Comparison of ENCODE assay signal across 12 mouse cellular contexts in genomic region chr17:26570651-26571118, GRCm38 (mm10). TPM values are rescaled to one million over a fixed set of nuclear protein-coding genes. Genes with fewer than 3 reads are reported as not detected.
DNase-seq lines count a peak whose midpoint lies in the region; ATAC-seq and TF ChIP-seq lines count a peak whose summit lies in the region.
"Had no signal": no experiment of that assay in that cellular context is flagged by ENCODE, and none has a peak within 500 bp of the region (broad histone marks: within the 10 kb centered on the region; RNA-seq: fewer than 3 reads in every experiment).

No protein-coding gene starts in this region.

- peaks cover 1 to 15% of the 10 kb centered on the region in 2 experiments for H3K4me1 ChIP-seq in liver, embryonic 14.5 days (replicated peaks; ENCODE audit: control insufficient read depth in 2 of 2, insufficient read depth in 2 of 2, low read length in 1 of 2)

- no peaks in the 10 kb centered on the region for H3K27me3 ChIP-seq in liver, embryonic 14.5 days (ENCODE audit: control insufficient read depth, insufficient read depth, low read length)
- H3K27me3 ChIP-seq: forebrain, embryonic 12.5 days; limb, embryonic 15.5 days; stomach, embryonic 15.5 days had no signal

- no peaks in the 10 kb centered on the region for H3K9me3 ChIP-seq in liver, embryonic 14.5 days (ENCODE audit: control insufficient read depth, low read length)
- H3K9me3 ChIP-seq: forebrain, embryonic 12.5 days; limb, embryonic 15.5 days; stomach, embryonic 15.5 days had no signal

- peak; percentile 41 to 45 for DNase-seq in heart, adult 18-20 months
- no peak for DNase-seq in heart, adult 8-10 months (ENCODE audit: low spot score)
- DNase-seq in thymus, postnatal 0 days (ENCODE audit: low spot score) = peak; percentile 49
- DNase-seq in thymus, postnatal 25 days = no peak
- DNase-seq in liver, embryonic 14.5 days (ENCODE audit: low read depth in 3 of 3, low spot score in 3 of 3) = peak in 1 of 3 experiments; percentile 78
- no peak for DNase-seq in layer of hippocampus, postnatal 25 days (ENCODE audit: extremely low spot score in 1 of 2, low spot score in 1 of 2)
- no peak for DNase-seq in embryo, embryonic 11 days
- no peak for DNase-seq in left cerebral cortex, postnatal 10 days (ENCODE audit: extremely low spot score in 1 of 2, low spot score in 2 of 2)
- DNase-seq: B cell, adult 2 months had no signal

- H3K27ac ChIP-seq in liver, embryonic 14.5 days = no peak overlapping the region
- H3K27ac ChIP-seq: forebrain, embryonic 12.5 days; limb, embryonic 15.5 days; stomach, embryonic 15.5 days had no signal

- H3K4me2 ChIP-seq in liver, embryonic 14.5 days (ENCODE audit: low read depth) = no peak overlapping the region
- H3K4me2 ChIP-seq: forebrain, embryonic 12.5 days; limb, embryonic 15.5 days; stomach, embryonic 15.5 days had no signal

- no peak; the same call in 1 of the 2 replicates for TF ChIP-seq CTCF in liver, embryonic 14.5 days (IDR thresholded peaks at IDR 0.05; ENCODE audit: low read depth)

- no peaks in the 10 kb centered on the region for H3K36me3 ChIP-seq in liver, embryonic 14.5 days (replicated peaks; ENCODE audit: control insufficient read depth, insufficient read depth, low read depth)

- intact Hi-C loops in left cerebral cortex, postnatal 10 days (cut with DNase I) = no loop called here

- no peak overlapping the region for H3K9ac ChIP-seq in liver, embryonic 14.5 days (replicated peaks)
- H3K9ac ChIP-seq: forebrain, embryonic 12.5 days; limb, embryonic 15.5 days; stomach, embryonic 15.5 days had no signal

- 26% methylated on average over 11 of the region's 11 CpGs for WGBS in liver, embryonic 14.5 days (ENCODE audit: insufficient replicate concordance)

- no peak for TF ChIP-seq EP300 in liver, embryonic 14.5 days (IDR thresholded peaks at IDR 0.05; ENCODE audit: low read depth)

- H3K4me3 ChIP-seq in liver, embryonic 14.5 days (ENCODE audit: insufficient read depth in 1 of 2, low read depth in 2 of 2, low read length in 2 of 2) = no peak overlapping the region
- H3K4me3 ChIP-seq: forebrain, embryonic 12.5 days; limb, embryonic 15.5 days; stomach, embryonic 15.5 days had no signal

- ATAC-seq in liver, embryonic 14.5 days (ENCODE audit: insufficient read depth) = peak; percentile 65; the same call in 1 of the 2 replicates

RNA-seq across cellular contexts. Expression of gene Dusp1, which starts 8.8 kb away (rescaled TPM):
- 10 to 100 TPM; 50.3 to 57.1 TPM for total RNA-seq in heart, adult 18-20 months (2021)
- total RNA-seq in heart, adult 8-10 months (2022) = 10 to 100 TPM; 51.1 to 75.8 (median 59.4) TPM
- 22.4 and 26.4 TPM in 2 replicates for polyA plus RNA-seq in thymus, postnatal 0 days (2015; fragmentation: Nextera tagmentation; extraction: Ambion mirVana)
- polyA plus RNA-seq in liver, embryonic 14.5 days (2012; rRNA removed) = 25.0 and 26.8 TPM in 2 replicates
- 25.9 and 29.9 TPM in 2 replicates for polyA plus RNA-seq in liver, embryonic 14.5 days (2014; fragmentation: Nextera tagmentation; extraction: Ambion mirVana)
- total RNA-seq in layer of hippocampus, postnatal 25 days (2021) = 10 to 100 TPM; 14.7 to 18.3 TPM
- 10 to 100 TPM; 23.2 TPM for total RNA-seq in left cerebral cortex, postnatal 10 days (2021)

RNA-seq across cellular contexts. Expression of gene Ergic1, which starts 9.4 kb away (rescaled TPM):
- 10 to 100 TPM; 50.4 to 56.6 TPM for total RNA-seq in heart, adult 18-20 months (2021)
- total RNA-seq in heart, adult 8-10 months (2022) = 10 to 100 TPM; 52.7 to 57.9 (median 55.4) TPM
- polyA plus RNA-seq in thymus, postnatal 0 days (2015; fragmentation: Nextera tagmentation; extraction: Ambion mirVana) = 64.6 and 70.2 TPM in 2 replicates
- polyA plus RNA-seq in liver, embryonic 14.5 days (2012; rRNA removed) = 26.0 and 27.5 TPM in 2 replicates
- polyA plus RNA-seq in liver, embryonic 14.5 days (2014; fragmentation: Nextera tagmentation; extraction: Ambion mirVana) = 31.3 and 33.4 TPM in 2 replicates
- 100 to 1,000 TPM; 114 to 118 TPM for total RNA-seq in layer of hippocampus, postnatal 25 days (2021)
- total RNA-seq in left cerebral cortex, postnatal 10 days (2021) = 100 to 1,000 TPM; 170 to 171 TPM

Comparison
In these comparisons a context has a peak if more than half of its experiments do, and no peak if none do; other contexts are left out.
1. DNase-seq: peak in heart, adult 18-20 months (2 of 2) and thymus, postnatal 0 days (single experiment); none in heart, adult 8-10 months (single experiment), thymus, postnatal 25 days (single experiment), layer of hippocampus, postnatal 25 days (0 of 2), embryo, embryonic 11 days (single experiment) and left cerebral cortex, postnatal 10 days (0 of 2).